Mouse (Mus musculus) embryonic facial prominence, embryonic 12.5 days (tissue): ENCODE results near the gene Hnf1a. TPM values are rescaled to one million over a fixed set of nuclear protein-coding genes. Genes with fewer than 3 reads are reported as not detected.

Experiments
- ATAC-seq: fragments of 200-750 bp; cut with Nextera tagmentation; 2 replicates; pipeline ENCODE4 v1.8.0; 2017; ENCODE audit not compliant: insufficient number of reproducible peaks, insufficient read depth, low FRiP score, low TSS enrichment
- H3K27ac ChIP-seq: fragments of 300-500 bp; sonication (generic); 2 replicates; pipeline ENCODE4 v1.5.1; 2016; ENCODE audit warnings: mild to moderate bottlenecking
- H3K27me3 ChIP-seq: fragments of 300-500 bp; sonication (generic); 2 replicates; pipeline ENCODE4 v1.6.1; 2016; ENCODE audit warnings: mild to moderate bottlenecking, moderate library complexity
- H3K36me3 ChIP-seq: fragments of 300-500 bp; sonication (generic); 2 replicates; pipeline ENCODE4 v1.6.1; 2016; ENCODE audit warnings: mild to moderate bottlenecking
- H3K4me1 ChIP-seq: fragments of 300-500 bp; sonication (generic); 2 replicates; pipeline ENCODE4 v1.6.1; 2016
- H3K4me2 ChIP-seq: fragments of 300-500 bp; sonication (generic); replicated peaks from 2 replicates; pipeline ENCODE4 v1.6.1; 2016; ENCODE audit warnings: mild to moderate bottlenecking, moderate library complexity
- H3K4me3 ChIP-seq: fragments of 300-500 bp; sonication (generic); 2 replicates; pipeline ENCODE4 v1.5.1; 2016; ENCODE audit warnings: mild to moderate bottlenecking
- H3K9ac ChIP-seq: fragments of 300-500 bp; sonication (generic); 2 replicates; pipeline ENCODE4 v1.6.1; 2016; ENCODE audit warnings: mild to moderate bottlenecking, moderate library complexity
- H3K9me3 ChIP-seq: fragments of 300-500 bp; sonication (generic); 2 replicates; pipeline ENCODE4 v1.6.1; 2016; ENCODE audit warnings: mild to moderate bottlenecking, moderate library complexity
- WGBS: fragments of 180-500 bp; shearing (Covaris S2); methylation state at CpG from one replicate; pipeline ENCODE4 v1.1.7; 2016; 5-methylcytosine and 5-hydroxymethylcytosine counted together
- polyA plus RNA-seq: library from polyadenylated mRNA; unstranded; fragments of >200 nt; fragmentation: Nextera tagmentation; extraction: Ambion mirVana; gene quantifications from 2 replicates; pipeline ENCODE4 v1.2.1, GENCODE M21; 2016

The Hnf1a gene
- polyA plus RNA-seq, 1 experiment from 2014 or later = 0.05 TPM

GRCm38 (mm10) chr5:114978888-114979249 lies 8.0 kb upstream of the Hnf1a start:
- Histone ChIP-seq H3K4me1 (peaks cover 11% of the 10 kb centered on the region; the same call in 1 of the 2 replicates), H3K9me3 (no peaks in the 10 kb centered on the region), H3K27me3 (no peaks in the 10 kb centered on the region), H3K27ac (no peak overlapping the region), H3K9ac (0 out of 2 replicates have a peak overlapping the region, but pooled peaks have one; percentile 10), H3K36me3 (no peaks in the 10 kb centered on the region), H3K4me2 (peak overlapping the region; percentile 89), H3K4me3 (peak overlapping the region; percentile 39)
- 3% methylated on average over 6 of the region's 6 CpGs for WGBS
- no peak for ATAC-seq

- no peak for ATAC-seq
- Histone ChIP-seq H3K4me3 (no peak overlapping the region), H3K4me2 (no peak overlapping the region), H3K9ac (no peak overlapping the region), H3K36me3 (no peaks in the 10 kb centered on the region), H3K4me1 (peaks cover 11% of the 10 kb centered on the region; the same call in 1 of the 2 replicates), H3K9me3 (no peaks in the 10 kb centered on the region), H3K27me3 (no peaks in the 10 kb centered on the region), H3K27ac (no peak overlapping the region)
- WGBS = 75% methylated on average over 11 of the region's 11 CpGs
Observed at GRCm38 (mm10) chr5:114978473-114978872, 7.6 kb upstream of the Hnf1a start.

- no peak for ATAC-seq
- Histone ChIP-seq H3K4me1 (peaks cover 11% of the 10 kb centered on the region; the same call in 1 of the 2 replicates), H3K9me3 (no peaks in the 10 kb centered on the region), H3K27ac (no peak overlapping the region), H3K4me2 (no peak overlapping the region), H3K36me3 (no peaks in the 10 kb centered on the region), H3K9ac (no peak overlapping the region), H3K27me3 (no peaks in the 10 kb centered on the region), H3K4me3 (no peak overlapping the region)
Observed at GRCm38 (mm10) chr5:114976935-114977334, 6.0 kb upstream of the Hnf1a start.

DNA sequence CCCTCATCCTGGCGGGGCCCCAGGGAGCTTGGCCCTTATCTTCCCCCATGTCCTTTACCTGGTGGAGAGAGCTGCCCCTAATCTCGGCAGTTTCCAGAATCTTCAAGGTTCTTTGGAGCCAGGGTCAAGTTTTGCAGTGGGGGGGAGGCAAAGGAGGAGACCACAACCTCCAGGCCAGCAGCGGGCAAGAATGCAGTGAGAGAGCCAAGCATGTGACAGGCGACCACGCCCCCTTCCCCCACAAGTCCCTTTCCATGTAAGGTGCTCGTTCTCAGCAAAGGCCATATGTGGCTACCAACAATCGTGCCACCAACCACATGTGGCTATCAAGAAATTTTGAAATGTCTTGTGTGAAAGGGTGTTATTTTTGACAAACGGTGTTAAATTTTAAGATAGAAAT lies 2.2 kb upstream of the Hnf1a start:
- WGBS = 82% methylated on average over 8 of the region's 8 CpGs
- Histone ChIP-seq H3K4me2 (no peak overlapping the region), H3K4me3 (no peak overlapping the region), H3K27ac (no peak overlapping the region), H3K27me3 (peaks cover 10% of the 10 kb centered on the region), H3K9ac (no peak overlapping the region), H3K36me3 (no peaks in the 10 kb centered on the region), H3K9me3 (no peaks in the 10 kb centered on the region), H3K4me1 (no peaks in the 10 kb centered on the region)
- no peak for ATAC-seq

GRCm38 (mm10) chr5:114972201-114972600 lies 1.3 kb upstream of the Hnf1a start:
- WGBS = 82% methylated on average over 9 of the region's 9 CpGs
- Histone ChIP-seq H3K27me3 (peaks cover 18% of the 10 kb centered on the region), H3K9me3 (no peaks in the 10 kb centered on the region), H3K27ac (no peak overlapping the region), H3K4me1 (no peaks in the 10 kb centered on the region), H3K36me3 (no peaks in the 10 kb centered on the region), H3K4me3 (no peak overlapping the region), H3K9ac (no peak overlapping the region), H3K4me2 (no peak overlapping the region)
- no peak for ATAC-seq

DNA sequence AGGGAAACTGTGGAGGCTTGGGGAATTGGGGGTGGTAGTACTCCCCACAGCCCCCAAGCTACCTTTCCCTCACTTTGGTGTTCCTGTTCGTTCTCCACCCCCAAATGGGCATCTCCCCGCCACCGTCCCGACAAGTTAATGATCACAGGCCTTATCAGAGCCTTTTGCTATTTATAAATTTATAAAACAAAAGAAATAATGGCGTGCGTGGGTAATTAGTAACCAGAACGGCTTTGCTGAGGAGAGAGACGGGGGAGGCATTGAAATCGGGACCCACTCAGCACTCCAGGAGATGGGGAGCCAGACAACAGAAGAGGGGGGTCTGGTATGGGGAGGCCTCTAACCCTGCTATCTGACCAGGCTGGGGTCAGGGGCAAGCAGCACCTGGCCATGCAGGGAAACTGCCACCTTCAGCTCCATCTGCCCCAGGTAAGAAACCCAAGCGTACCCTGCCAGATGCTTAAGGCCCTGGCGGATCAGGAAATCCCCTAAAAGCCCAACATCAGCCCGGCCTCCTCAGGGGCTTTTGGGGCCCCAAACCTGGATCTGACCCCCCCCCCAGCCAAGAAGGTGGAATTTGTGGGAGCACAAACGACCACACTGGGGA lies 1.2 kb downstream of the Hnf1a start:
- WGBS = 58% methylated on average over 13 of the region's 13 CpGs
- ATAC-seq = no peak
- H3K36me3 ChIP-seq = no peaks in the 10 kb centered on the region

GRCm38 (mm10) chr5:114969064-114969463 lies 1.8 kb downstream of the Hnf1a start:
- H3K36me3 ChIP-seq = no peaks in the 10 kb centered on the region
- H3K4me1 ChIP-seq = 0 out of 2 replicates have a peak, but pooled peaks cover 3% of the 10 kb centered on the region
- H3K4me3 ChIP-seq = no peak overlapping the region
- H3K27ac ChIP-seq = no peak overlapping the region
- H3K27me3 ChIP-seq = peaks cover 24% of the 10 kb centered on the region
- no peaks in the 10 kb centered on the region for H3K9me3 ChIP-seq
- no peak for ATAC-seq
- no peak overlapping the region for H3K9ac ChIP-seq
- H3K4me2 ChIP-seq = no peak overlapping the region
- 10% methylated on average over 4 of the region's 4 CpGs for WGBS

More for the DNA sequence above, 1.2 kb downstream of the Hnf1a start:
- no peak overlapping the region for H3K9ac ChIP-seq
- H3K27me3 ChIP-seq = peaks cover 24% of the 10 kb centered on the region
- no peaks in the 10 kb centered on the region for H3K9me3 ChIP-seq
- H3K4me1 ChIP-seq = 0 out of 2 replicates have a peak, but pooled peaks cover 1% of the 10 kb centered on the region
- no peak overlapping the region for H3K4me2 ChIP-seq
- no peak overlapping the region for H3K4me3 ChIP-seq
- H3K27ac ChIP-seq = no peak overlapping the region

- WGBS = 25% methylated on average over 7 of the region's 7 CpGs
Observed at GRCm38 (mm10) chr5:114968651-114969050, 2.2 kb downstream of the Hnf1a start.

GRCm38 (mm10) chr5:114967523-114968268 lies 3.2 kb downstream of the Hnf1a start:
- no peak for ATAC-seq
- H3K27ac ChIP-seq = no peak overlapping the region
- WGBS = 38% methylated on average over 14 of the region's 14 CpGs
- H3K4me2 ChIP-seq = no peak overlapping the region
- H3K9ac ChIP-seq = no peak overlapping the region
- H3K36me3 ChIP-seq = no peaks in the 10 kb centered on the region
- H3K9me3 ChIP-seq = no peaks in the 10 kb centered on the region
- no peak overlapping the region for H3K4me3 ChIP-seq
- peaks cover 24% of the 10 kb centered on the region for H3K27me3 ChIP-seq
- 0 out of 2 replicates have a peak, but pooled peaks cover 3% of the 10 kb centered on the region for H3K4me1 ChIP-seq

More at GRCm38 (mm10) chr5:114968651-114969050, 2.2 kb downstream of the Hnf1a start:
- Histone ChIP-seq H3K4me3 (no peak overlapping the region), H3K4me2 (no peak overlapping the region), H3K27me3 (peaks cover 24% of the 10 kb centered on the region), H3K9me3 (no peaks in the 10 kb centered on the region), H3K36me3 (no peaks in the 10 kb centered on the region), H3K9ac (no peak overlapping the region), H3K27ac (no peak overlapping the region), H3K4me1 (0 out of 2 replicates have a peak, but pooled peaks cover 3% of the 10 kb centered on the region)
- no peak for ATAC-seq

GRCm38 (mm10) chr5:114964967-114965898 lies 5.7 kb downstream of the Hnf1a start:
- Histone ChIP-seq H3K4me1 (0 out of 2 replicates have a peak, but pooled peaks cover 3% of the 10 kb centered on the region), H3K9ac (no peak overlapping the region), H3K4me2 (no peak overlapping the region), H3K36me3 (no peaks in the 10 kb centered on the region), H3K27me3 (peaks cover 24% of the 10 kb centered on the region), H3K9me3 (no peaks in the 10 kb centered on the region), H3K27ac (no peak overlapping the region), H3K4me3 (no peak overlapping the region)
- ATAC-seq = no peak
- WGBS = 63% methylated on average over 17 of the region's 17 CpGs

- Histone ChIP-seq H3K4me3 (no peak overlapping the region), H3K36me3 (no peaks in the 10 kb centered on the region), H3K9me3 (no peaks in the 10 kb centered on the region), H3K4me2 (no peak overlapping the region), H3K27me3 (peaks cover 24% of the 10 kb centered on the region), H3K4me1 (0 out of 2 replicates have a peak, but pooled peaks cover 3% of the 10 kb centered on the region), H3K27ac (no peak overlapping the region), H3K9ac (no peak overlapping the region)
- 67% methylated on average over 7 of the region's 7 CpGs for WGBS
- no peak for ATAC-seq
Observed at GRCm38 (mm10) chr5:114964315-114964966, 6.5 kb downstream of the Hnf1a start.
